Mouse (Mus musculus) urinary bladder, postnatal 25 days (tissue): Measurements from ENCODE around the gene Timp4.
"Not testable (repeated sequence)": the region's sequence is repeated elsewhere in the genome, so short reads cannot be mapped to it uniquely, and the experiment has no call there.

ENCODE experiments used
- DNase-seq: peaks from one replicate; pipeline ENCODE4 v3.0.0; 2022; ENCODE audit warnings: low spot score

Gene Timp4

GRCm38 (mm10) chr6:115251531-115251985 lies 447 bp downstream of the Timp4 start:
- no peak for DNase-seq

DNA sequence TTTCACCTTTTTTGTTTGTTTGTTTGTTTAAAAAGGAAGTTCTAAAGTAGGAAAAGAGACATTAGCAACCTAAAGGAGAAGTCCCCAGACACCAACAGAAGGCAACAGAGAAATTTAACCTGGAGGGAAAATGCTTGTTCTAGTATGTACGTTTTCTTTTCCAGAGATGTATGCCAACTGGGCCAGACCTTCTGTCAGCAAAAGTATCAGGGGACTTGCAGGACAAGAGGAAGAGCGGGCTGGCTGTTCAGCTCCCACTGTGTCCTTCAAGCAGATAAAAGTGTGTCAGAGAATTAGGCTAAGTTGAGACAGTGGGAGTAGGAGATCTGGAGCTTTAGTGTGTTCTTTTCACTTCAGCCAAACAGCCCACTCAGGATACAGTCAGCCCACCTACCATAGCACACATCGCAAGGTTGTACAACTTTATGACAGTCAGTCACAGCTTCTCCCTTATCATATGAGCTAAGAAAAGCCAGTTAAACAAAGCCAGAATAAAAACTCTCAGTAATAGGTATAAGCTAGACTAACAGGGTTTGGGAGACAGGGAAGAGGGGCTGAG lies 6.4 kb downstream of the Timp4 start:
- no peak for DNase-seq

DNA sequence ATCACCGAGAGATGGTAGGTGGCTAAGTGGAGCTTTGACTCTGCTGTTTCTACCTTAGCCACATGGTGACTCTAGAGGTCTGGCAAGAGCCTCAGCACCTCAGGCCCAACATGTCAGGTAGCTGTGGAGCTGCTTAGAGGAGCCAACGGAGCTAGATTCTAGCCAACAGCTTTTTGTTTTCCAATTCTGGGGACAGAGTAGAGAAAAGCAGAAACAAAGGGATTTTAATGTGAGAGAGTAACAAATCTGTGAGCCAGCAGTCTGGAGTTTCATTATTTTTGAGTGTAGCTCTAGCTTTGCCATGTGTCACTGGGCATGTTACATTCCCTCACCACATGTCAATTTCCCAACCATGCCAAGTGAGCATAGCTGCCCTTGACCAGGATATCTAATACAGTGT lies 7.8 kb downstream of the Timp4 start:
- DNase-seq, result no peak

- no peak for DNase-seq
Measured at GRCm38 (mm10) chr6:115241939-115242338, 10.1 kb downstream of the Timp4 start.

- no peak for DNase-seq
Measured at GRCm38 (mm10) chr6:115241131-115241699, 10.8 kb downstream of the Timp4 start.

- not testable (repeated sequence) for DNase-seq
Measured at GRCm38 (mm10) chr6:115240431-115240830, 11.6 kb downstream of the Timp4 start.

DNA sequence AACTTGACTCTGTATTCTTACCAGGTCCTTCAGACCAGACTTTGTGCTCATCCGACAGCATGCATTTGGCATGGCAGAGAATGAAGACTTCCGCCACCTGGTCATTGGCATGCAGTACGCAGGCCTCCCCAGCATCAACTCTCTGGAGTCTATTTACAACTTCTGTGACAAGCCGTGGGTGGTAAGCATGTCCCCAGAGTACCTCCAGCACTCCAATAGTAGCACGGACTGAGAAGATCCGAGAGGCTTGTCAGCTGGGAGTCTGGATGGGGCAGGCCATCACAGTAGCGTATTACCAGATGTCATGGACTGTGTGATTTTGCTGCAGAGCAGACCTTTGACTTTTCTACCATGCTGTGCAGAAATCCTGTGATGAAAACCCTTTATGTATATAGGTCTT lies 12.7 kb downstream of the Timp4 start:
- DNase-seq, result no peak

DNA sequence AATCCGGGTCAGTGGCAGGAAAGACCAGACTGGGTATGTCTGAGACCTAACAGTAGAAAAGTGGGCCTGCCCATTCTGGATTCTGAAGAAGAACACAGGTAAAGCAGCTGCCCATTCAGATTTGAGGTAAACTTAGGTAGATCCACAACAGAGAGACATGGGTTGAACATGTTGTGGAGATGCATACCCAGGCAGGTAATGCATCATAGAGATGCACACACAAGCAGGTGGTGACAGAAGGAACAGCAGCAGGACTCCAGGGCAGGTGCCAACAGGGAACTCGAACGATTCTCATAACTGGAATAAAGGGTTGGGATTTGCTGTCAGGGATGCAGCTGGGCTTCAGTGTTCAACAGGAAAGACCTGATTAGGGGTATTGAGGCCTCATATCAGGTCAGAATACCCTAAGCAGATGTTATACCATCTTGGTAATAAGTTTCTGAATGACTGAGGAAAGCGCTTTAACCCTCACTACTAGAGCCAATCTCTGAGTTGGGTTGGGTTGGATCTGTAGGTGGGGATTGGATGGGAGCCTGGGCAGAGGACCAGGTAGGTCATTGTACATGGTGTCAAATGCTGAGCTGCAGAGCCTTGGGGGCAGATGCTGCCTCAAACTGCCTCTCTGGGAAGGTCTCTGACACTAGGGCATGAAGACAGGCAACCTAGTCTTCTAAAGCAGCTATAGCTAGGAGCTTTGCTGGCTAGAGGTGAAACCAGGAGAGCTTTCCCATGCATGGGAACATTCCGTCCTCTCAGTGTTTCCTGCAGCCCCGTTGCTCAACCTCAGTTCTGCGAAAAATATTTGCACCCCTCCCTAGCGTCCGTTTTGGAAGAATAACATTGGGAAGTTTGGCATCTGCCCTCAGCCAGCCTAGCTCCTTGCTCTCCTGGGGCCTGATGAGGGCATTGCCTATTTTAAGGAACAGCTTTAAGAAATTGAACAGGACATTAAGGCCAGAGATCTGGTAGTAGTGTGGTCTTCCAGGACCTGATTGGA lies 13.7 kb downstream of the Timp4 start:
- no peak for DNase-seq

- no peak for DNase-seq
Measured at GRCm38 (mm10) chr6:115232562-115232961, 19.4 kb downstream of the Timp4 start.

DNA sequence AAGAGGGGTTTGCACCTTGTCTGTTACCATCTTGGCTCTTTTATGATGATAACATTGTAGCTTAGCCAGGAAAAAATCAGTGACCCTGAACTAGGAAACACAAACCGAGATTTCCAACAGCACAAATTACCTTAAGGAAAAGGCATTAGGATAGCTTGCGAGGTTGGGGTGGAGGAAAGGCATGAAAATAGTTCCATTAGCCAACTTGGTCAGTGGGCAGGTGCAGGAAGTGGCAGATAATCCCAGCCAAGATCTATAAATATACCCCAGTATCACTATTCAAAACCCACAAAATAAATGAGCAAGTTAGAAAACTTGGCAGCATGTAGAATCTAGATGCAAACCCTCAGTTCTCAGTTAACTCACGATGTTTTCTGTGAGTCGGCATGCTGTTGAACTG lies 20.2 kb downstream of the Timp4 start:
- no peak for DNase-seq

- no peak for DNase-seq
Measured at GRCm38 (mm10) chr6:115230557-115230956, 21.4 kb downstream of the Timp4 start.

DNA sequence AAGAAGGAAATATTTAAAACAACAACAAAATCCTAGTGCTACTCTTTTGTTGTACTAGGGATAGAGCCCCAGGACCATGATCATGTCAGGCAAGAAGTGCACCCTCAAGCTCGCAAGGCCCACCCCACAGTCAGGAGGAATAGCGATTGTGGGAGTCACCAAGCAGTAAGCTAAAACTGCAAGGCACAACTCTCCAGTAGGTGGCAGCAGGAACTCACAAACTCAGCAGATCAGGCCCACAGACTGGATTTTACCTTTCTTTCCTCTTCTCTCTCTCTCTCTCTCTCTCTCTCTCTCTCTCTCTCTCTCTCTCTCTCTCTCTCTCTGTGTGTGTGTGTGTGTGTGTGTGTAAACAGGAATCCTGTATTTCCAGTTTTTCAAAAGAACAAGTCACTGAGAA lies 24.5 kb downstream of the Timp4 start:
- DNase-seq, result peak; percentile 74

GRCm38 (mm10) chr6:115227043-115227442 lies 25.0 kb downstream of the Timp4 start, which contains the start of gene Gm17482:
Gene Gm17482 (plus strand): TSS chr6:115227343.
- DNase-seq, result no peak

DNA sequence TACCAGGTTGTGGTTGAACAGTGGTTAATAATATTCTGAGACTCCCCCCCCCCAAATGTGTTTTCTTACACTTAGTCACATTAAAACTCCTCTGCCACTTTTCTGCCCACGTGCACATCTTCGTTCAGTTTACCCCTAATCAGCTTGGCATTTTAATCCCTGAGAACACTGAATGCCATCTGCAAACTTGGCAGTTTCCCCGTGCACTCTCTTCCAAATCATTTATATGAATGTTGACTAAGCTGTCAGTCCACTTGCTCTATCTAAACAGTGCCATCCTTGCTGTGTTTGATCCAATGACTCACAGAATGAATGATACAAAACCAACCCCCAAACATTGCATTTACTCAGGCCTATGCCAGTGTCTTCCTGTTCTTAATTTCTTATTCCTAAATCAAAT lies 26.5 kb downstream of the Timp4 start:
- no peak for DNase-seq

- no peak for DNase-seq
Measured at GRCm38 (mm10) chr6:115221215-115221641, 30.8 kb downstream of the Timp4 start.

DNA sequence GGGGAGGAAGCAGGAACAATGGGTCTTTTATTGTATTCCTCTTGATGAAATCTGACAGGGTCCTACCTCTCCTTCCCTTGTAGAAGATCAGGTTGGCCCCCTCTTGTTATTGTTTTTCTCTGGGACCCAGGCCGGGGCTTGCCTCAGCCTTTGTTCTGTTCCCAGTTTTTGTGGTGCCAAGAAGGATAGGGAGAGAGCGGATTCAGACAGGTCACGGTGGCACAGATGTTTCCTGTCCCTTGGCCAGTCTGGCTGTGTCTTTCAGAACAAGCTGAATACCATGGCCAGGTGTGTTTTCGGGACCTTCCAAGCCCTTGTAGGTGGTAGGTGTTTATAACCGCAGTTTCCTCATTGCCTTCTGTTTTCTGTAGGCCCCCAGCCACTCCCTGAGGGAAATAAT lies 38.9 kb downstream of the Timp4 start:
- DNase-seq, result no peak

DNA sequence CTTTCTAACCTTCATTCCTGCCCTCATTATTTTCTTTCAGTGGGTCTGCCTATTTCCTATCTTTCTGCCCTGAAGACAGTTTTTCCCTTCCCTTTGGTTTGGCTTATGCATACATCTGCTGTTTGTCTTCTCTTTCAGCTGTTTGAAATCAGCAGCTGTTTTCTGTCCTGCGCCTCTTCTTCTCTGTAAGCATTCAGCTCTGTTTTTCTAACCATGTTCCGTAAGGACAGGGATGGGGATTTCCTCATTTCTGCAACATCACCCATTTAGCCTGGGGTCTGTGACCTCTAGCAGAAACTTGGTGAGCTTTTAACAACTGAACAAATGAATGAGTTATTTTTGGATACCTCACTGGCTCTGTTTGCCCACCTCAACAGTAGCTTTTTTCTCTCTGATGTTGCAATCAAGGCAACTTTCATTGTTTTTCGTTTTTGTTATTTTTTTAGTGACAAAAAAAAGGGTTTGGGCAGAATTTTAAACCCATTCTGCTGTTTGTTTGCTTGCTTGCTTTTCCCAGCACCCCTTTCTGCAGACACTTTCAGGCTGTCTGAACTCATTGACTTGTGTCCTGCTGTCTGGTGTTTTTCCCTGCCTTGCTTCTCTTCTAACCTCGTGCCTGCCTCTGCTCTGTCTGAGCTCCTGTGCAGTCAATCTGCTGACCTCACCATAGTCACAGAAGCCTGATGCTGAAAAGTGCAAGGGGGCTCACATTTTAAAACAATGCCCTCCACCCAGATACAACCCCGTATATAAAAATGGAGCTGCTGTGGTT lies 39.7 kb downstream of the Timp4 start:
- no peak for DNase-seq

GRCm38 (mm10) chr6:115210820-115211219 lies 41.2 kb downstream of the Timp4 start:
- DNase-seq, result no peak

GRCm38 (mm10) chr6:115210187-115210586 lies 41.8 kb downstream of the Timp4 start:
- no peak for DNase-seq

GRCm38 (mm10) chr6:115203029-115203428 lies 49.0 kb downstream of the Timp4 start:
- DNase-seq, result no peak

DNA sequence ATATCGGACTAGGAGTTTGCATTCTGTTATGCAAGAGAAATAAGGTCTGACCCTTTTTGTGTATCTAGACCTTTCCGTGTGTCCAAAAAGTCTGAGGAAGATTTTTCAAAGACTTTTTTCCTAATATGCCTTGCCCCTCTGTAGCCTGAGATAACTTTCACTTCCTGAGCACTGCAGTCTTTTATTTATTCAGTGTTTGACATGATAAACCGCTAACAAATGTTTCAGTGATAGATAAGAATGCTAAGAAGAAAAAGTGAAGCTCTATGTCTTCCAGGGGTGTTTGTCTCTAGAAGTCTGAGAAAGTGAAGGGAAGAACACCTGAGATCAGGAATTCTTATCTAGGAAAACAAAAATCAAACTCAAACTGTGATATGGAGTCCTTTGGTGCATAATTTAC lies 51.3 kb downstream of the Timp4 start:
- DNase-seq, result no peak
